Mouse (Mus musculus): ENCODE data around the gene Cldn3. TPM values are rescaled to one million over a fixed set of nuclear protein-coding genes. Genes with fewer than 3 reads are reported as not detected.

The Cldn3 gene
- polyA plus RNA-seq, 3 experiments from 2014 or later, result not detected

Other genes with a start within 250 kb of the Cldn3 start
- under 1 TPM in 1 of 3 experiments, not detected in 2; 0.19 TPM for gene Eln, start 238.9 kb upstream of the Cldn3 start, polyA plus RNA-seq (2017; shearing (Covaris generic))
- gene Tmem270, start 79.5 kb upstream of the Cldn3 start, polyA plus RNA-seq (2017; shearing (Covaris generic)), result not detected
- gene Cldn13, start 70.7 kb upstream of the Cldn3 start, polyA plus RNA-seq (2017; shearing (Covaris generic)), result not detected
- 10 to 100 TPM in 2 of 3 experiments, 1 to 10 TPM in 1; 6.3 to 17.2 (median 12.0) TPM for gene Mettl27, start 53.8 kb upstream of the Cldn3 start, polyA plus RNA-seq (2017; shearing (Covaris generic))
- gene Cldn4, start 39.3 kb upstream of the Cldn3 start, polyA plus RNA-seq (2017; shearing (Covaris generic)), result not detected
- gene Abhd11, start 22.9 kb downstream of the Cldn3 start, polyA plus RNA-seq (2017; shearing (Covaris generic)), result 10 to 100 TPM; 26.7 to 80.0 (median 60.4) TPM
- gene Stx1a, start 37.3 kb downstream of the Cldn3 start, polyA plus RNA-seq (2017; shearing (Covaris generic)), result 10 to 100 TPM in 2 of 3 experiments, 1 to 10 TPM in 1; 4.4 to 24.9 (median 20.8) TPM
- gene Dnajc30, start 78.0 kb downstream of the Cldn3 start, polyA plus RNA-seq (2017; shearing (Covaris generic)), result 10 to 100 TPM; 18.9 to 32.0 (median 30.4) TPM
- 10 to 100 TPM; 63.3 to 71.1 (median 67.0) TPM for gene Bud23, start 78.7 kb downstream of the Cldn3 start, polyA plus RNA-seq (2017; shearing (Covaris generic))
- not detected for gene Vps37d, start 92.1 kb downstream of the Cldn3 start, polyA plus RNA-seq (2017; shearing (Covaris generic))
- not detected for gene Mlxipl, start 103.7 kb downstream of the Cldn3 start, polyA plus RNA-seq (2017; shearing (Covaris generic))
- 1 to 10 TPM; 5.2 to 9.2 (median 5.8) TPM for gene Tbl2, start 163.4 kb downstream of the Cldn3 start, polyA plus RNA-seq (2017; shearing (Covaris generic))
- 10 to 100 TPM; 39.0 to 55.4 (median 54.2) TPM for gene Bcl7b, start 182.1 kb downstream of the Cldn3 start, polyA plus RNA-seq (2017; shearing (Covaris generic))
- 10 to 100 TPM; 25.0 to 27.5 (median 26.0) TPM for gene Baz1b, start 201.1 kb downstream of the Cldn3 start, polyA plus RNA-seq (2017; shearing (Covaris generic))